Mouse (Mus musculus) embryonic stem cell, embryonic (primary cell): ENCODE measurements at regions not wholly inside any gene's neighbourhood (a gene's known extent, or its start where the extent isn't known, plus 50 kb on each side); places are given as distances from the start of the nearest gene placed in this dataset.

ENCODE experiments used
- CTCF ChIA-PET, 4 experiments: fragments of 300-600 bp in 2 of 4; fragments of 350-600 bp in 2 of 4; sonication (Branson Sonifier 250); formaldehyde crosslinking; loops; one replicate each; lab custom pipeline; 2022; ENCODE audit warnings: inconsistent platforms in 2 of 4; lab: Charles Lee
- POLR2A ChIA-PET, 4 experiments: fragments of 300-600 bp in 2 of 4; fragments of 350-600 bp in 2 of 4; sonication (Branson Sonifier 250); formaldehyde crosslinking; loops; one replicate each; lab custom pipeline; 2022; ENCODE audit warnings: antibody characterized with exemption in 4 of 4, inconsistent platforms in 1 of 4; lab: Charles Lee

DNA sequence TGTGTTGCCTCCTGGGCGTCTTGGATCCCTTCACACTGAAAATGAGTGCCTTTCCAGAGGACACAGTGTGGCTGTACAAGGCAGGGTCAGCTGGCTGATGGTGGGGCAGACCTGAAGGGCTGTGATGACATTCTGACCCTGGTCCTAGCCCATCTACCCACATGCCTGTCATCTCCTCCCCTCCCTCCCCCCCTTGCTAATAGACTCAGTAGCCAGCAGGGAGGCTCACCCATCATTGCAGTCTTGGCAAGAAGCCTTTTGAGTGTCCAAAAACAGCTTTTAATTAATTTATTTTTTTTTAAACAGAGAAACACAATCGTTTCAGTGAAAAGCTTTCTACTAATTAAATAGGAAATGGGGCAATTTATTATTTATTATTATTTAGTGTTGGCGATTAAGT lies 67.0 kb upstream of the Ssx2ip start:
- CTCF ChIA-PET, result interaction anchor here in 3 of 4 experiments (0.5 to 1.3 kb wide), 6 partner anchors 11 to 609 kb away, joined by 3 to 8 read pairs (median 4); no protein-coding TSS in a partner anchor
- POLR2A ChIA-PET, result interaction anchor here in 2 of 4 experiments (0.6 to 2.2 kb wide), 2 partner anchors 11 to 503 kb away, joined by 5 to 6 read pairs; no protein-coding TSS in a partner anchor

DNA sequence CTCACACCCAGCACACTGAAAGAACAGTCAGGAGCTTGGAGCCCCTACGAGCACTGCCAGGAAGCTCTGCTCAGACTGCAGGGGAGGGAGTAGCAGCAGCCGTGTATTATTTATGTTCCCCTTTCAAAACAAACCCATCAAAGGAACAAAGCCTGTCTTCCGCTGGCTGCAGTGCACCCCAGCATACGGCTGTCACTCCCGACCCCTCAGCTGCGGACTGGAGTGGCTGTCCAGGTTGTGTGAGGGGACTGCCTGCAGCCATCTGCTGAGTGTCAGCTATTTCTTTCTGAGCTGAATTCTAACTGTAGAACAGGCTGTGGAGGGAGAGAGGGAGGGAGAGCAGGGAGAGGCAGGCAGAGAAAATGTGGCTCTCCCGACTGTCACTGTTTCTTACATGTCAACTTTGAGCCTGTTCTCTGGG lies 66.6 kb upstream of the Ssx2ip start:
- ChIA-PET POLR2A (interaction anchor here in 2 of 4 experiments (0.6 to 2.2 kb wide), 2 partner anchors 11 to 502 kb away, joined by 5 to 6 read pairs; no protein-coding TSS in a partner anchor), CTCF (interaction anchor here in 3 of 4 experiments (0.5 to 1.0 kb wide), 5 partner anchors 10 to 373 kb away, joined by 3 to 8 read pairs (median 4); no protein-coding TSS in a partner anchor)

GRCm38 (mm10) chr3:146338445-146338844 lies 66.0 kb upstream of the Ssx2ip start:
- CTCF ChIA-PET, result interaction anchor here in 1 of 4 experiments (1.0 kb wide), 1 partner anchor 10 kb away, joined by 4 read pairs; no protein-coding TSS in a partner anchor
- POLR2A ChIA-PET, result no interaction called here

- POLR2A ChIA-PET, result interaction anchor here in 1 of 4 experiments (0.7 to 0.8 kb wide), 2 partner anchors 110 to 973 kb away, joined by 3 read pairs; no protein-coding TSS in a partner anchor
- CTCF ChIA-PET, result no interaction called here
Observed at GRCm38 (mm10) chr3:146340316-146341055, 64.0 kb upstream of the Ssx2ip start.

DNA sequence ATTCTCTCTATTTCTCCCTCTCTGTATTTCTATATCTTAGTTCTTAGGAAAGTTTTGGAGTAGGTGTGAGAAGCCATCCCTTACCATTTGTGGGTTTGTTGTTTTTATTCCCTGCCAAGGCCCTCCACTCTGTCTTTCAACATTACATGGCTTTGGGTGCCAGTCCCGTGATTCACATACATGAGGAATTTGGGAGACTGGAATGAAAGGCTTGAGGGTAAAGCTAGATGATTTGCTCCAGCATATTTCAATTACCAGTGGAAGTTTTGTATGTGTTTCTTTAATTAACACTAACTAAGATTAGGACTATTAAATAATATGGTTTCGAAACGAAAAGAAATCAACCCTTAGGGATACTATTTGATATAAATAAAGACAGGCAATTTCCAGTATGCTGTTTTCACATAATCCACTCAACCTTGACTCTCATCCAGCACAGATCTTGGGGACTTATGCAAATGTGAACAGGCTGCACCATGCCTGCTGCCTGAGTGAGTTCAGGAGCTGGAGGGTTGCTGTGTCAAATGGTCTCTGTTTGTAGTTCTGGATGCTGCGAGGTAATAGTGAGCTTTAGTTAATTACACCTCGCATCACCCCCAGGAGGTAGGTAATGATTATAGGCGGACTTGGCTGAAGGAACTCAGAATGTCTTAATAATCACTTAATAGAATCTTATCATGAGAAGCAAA lies 62.6 kb upstream of the Ssx2ip start:
- ChIA-PET POLR2A (interaction anchor here in 2 of 4 experiments (0.6 to 0.7 kb wide), 2 partner anchors 104 to 975 kb away, joined by 3 read pairs; no protein-coding TSS in a partner anchor), CTCF (interaction anchor here in 1 of 4 experiments (0.6 kb wide), 1 partner anchor 306 kb away, joined by 4 read pairs; no protein-coding TSS in a partner anchor)

- CTCF ChIA-PET, result interaction anchor here in 1 of 4 experiments (0.6 to 0.7 kb wide), 2 partner anchors 110 to 136 kb away, joined by 3 to 7 read pairs; no protein-coding TSS in a partner anchor
- POLR2A ChIA-PET, result no interaction called here
Observed at GRCm38 (mm10) chr3:146342727-146343126, 61.7 kb upstream of the Ssx2ip start.

DNA sequence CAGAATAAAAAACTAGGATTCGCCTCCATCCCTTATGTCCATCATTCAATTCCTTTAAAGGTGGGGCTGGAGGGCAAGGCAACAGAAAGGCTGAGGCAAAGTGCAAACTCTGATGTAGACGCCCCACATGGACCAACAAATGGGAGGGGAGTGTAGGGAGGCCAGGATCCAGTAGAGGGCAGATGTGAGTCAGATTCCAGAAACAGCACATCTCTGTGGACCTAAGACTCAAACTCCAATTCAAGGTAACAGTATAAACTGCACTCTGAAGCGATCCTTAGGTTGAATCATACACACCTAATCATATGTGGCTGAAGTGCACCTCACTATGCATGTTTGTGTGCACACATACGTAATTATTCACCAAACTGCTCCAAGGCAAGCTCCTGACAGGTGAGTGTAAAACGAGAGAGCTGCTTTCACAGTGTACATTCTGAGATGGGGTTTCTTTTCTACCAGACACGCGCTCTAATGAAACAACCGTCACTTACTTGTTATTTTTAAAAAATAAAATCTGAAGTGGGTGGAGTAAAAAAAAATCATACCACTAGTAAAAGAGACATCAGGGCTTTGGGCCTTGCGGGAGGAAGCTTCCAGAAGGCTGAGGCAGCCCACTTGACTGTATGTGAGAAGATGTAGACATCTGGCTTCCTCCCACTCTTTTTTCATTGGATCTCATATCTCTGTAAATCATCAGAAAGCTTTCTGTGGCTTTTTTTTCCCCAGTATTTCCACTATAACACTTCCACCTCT lies 60.6 kb upstream of the Ssx2ip start:
- ChIA-PET POLR2A (no interaction called here), CTCF (interaction anchor here (0.6 to 1.8 kb wide), 13 partner anchors 8 to 743 kb away, joined by 3 to 6 read pairs (median 4); no protein-coding TSS in a partner anchor)

- ChIA-PET POLR2A (interaction anchor here in 1 of 4 experiments (0.6 to 0.9 kb wide), 3 partner anchors 10 to 244 kb away, joined by 3 read pairs; no protein-coding TSS in a partner anchor), CTCF (interaction anchor here (0.6 to 1.8 kb wide), 14 partner anchors 7 to 743 kb away, joined by 3 to 7 read pairs (median 4); no protein-coding TSS in a partner anchor)
Observed at GRCm38 (mm10) chr3:146344402-146345025, 59.9 kb upstream of the Ssx2ip start.

DNA sequence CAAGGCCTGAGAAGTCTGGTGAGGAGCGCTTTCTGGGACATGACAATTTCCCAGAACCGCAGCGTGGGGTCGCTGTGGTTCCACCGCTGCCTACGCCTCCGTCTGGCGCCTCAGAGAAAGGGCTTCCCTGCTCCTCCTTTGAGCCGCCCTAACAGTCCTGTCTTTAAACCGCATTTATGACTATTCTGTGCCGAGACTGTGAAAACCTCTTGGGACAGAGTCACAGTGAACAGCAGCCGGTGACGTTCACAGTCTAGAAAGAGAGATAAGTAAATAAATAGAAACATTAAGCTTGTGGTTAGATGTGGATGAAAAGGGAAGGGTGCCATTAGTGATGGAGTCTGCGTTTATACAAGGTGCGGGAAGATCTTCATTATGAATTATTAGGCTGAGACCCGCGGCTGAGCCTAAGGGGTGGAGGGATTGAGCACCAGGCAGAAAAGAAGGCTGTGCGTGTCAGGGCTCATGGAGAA lies 59.1 kb upstream of the Ssx2ip start:
- ChIA-PET CTCF (interaction anchor here in 2 of 4 experiments (0.8 to 1.8 kb wide), 3 partner anchors 14 to 570 kb away, joined by 3 to 5 read pairs (median 4); no protein-coding TSS in a partner anchor), POLR2A (interaction anchor here in 1 of 4 experiments (0.9 kb wide), 1 partner anchor 11 kb away, joined by 3 read pairs; no protein-coding TSS in a partner anchor)

- ChIA-PET POLR2A (no interaction called here), CTCF (interaction anchor here in 2 of 4 experiments (0.8 to 1.2 kb wide), 2 partner anchors 569 kb away, joined by 3 to 4 read pairs; no protein-coding TSS in a partner anchor)
Observed at GRCm38 (mm10) chr3:146345946-146346345, 58.5 kb upstream of the Ssx2ip start.

GRCm38 (mm10) chr3:146347311-146347710 lies 57.1 kb upstream of the Ssx2ip start:
- POLR2A ChIA-PET, result interaction anchor here in 2 of 4 experiments (0.9 to 1.5 kb wide), 5 partner anchors 17 to 155 kb away, joined by 3 to 5 read pairs (median 3); no protein-coding TSS in a partner anchor
- CTCF ChIA-PET, result interaction anchor here in 3 of 4 experiments (1.1 to 1.9 kb wide), 5 partner anchors 19 to 599 kb away, joined by 3 to 7 read pairs (median 3); no protein-coding TSS in a partner anchor

DNA sequence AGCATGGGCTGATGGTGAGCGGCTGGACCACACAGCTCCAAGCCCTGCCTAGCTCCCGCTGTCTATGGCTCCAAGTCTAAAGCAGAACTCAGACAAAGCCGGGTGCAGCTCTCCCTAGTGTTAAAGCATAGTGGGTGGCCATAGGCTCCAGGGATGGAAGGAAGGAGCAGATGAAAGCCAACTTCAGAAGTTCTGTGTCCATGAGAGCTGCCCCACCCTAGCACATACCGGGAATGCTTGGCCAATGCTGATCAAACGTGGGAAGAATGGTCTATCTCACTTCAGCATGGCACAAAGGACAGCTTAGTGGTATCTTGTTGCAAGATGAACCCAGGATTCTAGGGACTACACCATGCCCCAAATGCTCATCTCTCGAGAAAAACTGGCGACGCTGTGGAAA lies 55.5 kb upstream of the Ssx2ip start:
- ChIA-PET CTCF (interaction anchor here in 2 of 4 experiments (1.1 to 1.9 kb wide), 3 partner anchors 566 to 597 kb away, joined by 4 to 7 read pairs (median 5); no protein-coding TSS in a partner anchor), POLR2A (interaction anchor here in 3 of 4 experiments (0.5 to 1.9 kb wide), 8 partner anchors 12 to 510 kb away, joined by 3 to 10 read pairs (median 3); partner anchors contain the start of gene Ssx2ip (in 1 of the 3))

GRCm38 (mm10) chr3:146349393-146349792 lies 55.0 kb upstream of the Ssx2ip start:
- ChIA-PET CTCF (interaction anchor here in 3 of 4 experiments (0.5 to 1.4 kb wide), 4 partner anchors 47 to 597 kb away, joined by 3 to 5 read pairs (median 4); no protein-coding TSS in a partner anchor), POLR2A (interaction anchor here in 3 of 4 experiments (1.1 to 1.9 kb wide), 7 partner anchors 12 to 172 kb away, joined by 3 to 10 read pairs (median 3); partner anchors contain the start of genes Rpf1 (in 1 of the 3) and Ssx2ip (in 1 of the 3))

GRCm38 (mm10) chr3:146350126-146350525 lies 54.3 kb upstream of the Ssx2ip start:
- POLR2A ChIA-PET, result interaction anchor here in 1 of 4 experiments (1.1 kb wide), 1 partner anchor 171 kb away, joined by 3 read pairs; the partner anchor contains the start of gene Rpf1

GRCm38 (mm10) chr3:146351468-146351867 lies 53.0 kb upstream of the Ssx2ip start:
- POLR2A ChIA-PET, result interaction anchor here in 1 of 4 experiments (1.6 kb wide), 1 partner anchor 29 kb away, joined by 3 read pairs; no protein-coding TSS in a partner anchor
- CTCF ChIA-PET, result interaction anchor here in 2 of 4 experiments (0.5 to 0.6 kb wide), 3 partner anchors 7 to 433 kb away, joined by 3 read pairs; no protein-coding TSS in a partner anchor

More at GRCm38 (mm10) chr3:146350126-146350525, 54.3 kb upstream of the Ssx2ip start:
- CTCF ChIA-PET, result interaction anchor here in 1 of 4 experiments (1.2 kb wide), 1 partner anchor 564 kb away, joined by 5 read pairs; no protein-coding TSS in a partner anchor

DNA sequence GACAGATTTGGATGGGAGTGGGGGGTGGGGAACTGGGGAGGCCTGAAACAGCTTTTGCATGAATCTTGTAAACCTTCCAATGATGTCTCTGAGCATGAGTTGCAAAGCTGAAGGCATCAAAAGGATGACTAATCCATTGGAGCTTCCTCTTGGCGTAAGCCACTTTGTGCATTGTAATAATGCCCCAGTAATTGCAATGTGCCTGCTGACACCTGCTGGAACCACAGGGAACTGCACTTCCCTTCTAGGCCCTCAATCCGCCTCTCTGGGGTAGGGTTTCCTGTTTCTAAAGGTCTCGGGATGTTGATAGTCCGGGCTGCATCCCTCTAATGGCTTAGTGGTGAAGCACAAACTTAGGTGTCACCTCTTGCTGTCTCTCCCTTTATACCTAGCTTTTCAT lies 52.3 kb upstream of the Ssx2ip start:
- ChIA-PET CTCF (interaction anchor here (0.5 to 0.8 kb wide), 5 partner anchors 8 to 588 kb away, joined by 3 read pairs; no protein-coding TSS in a partner anchor), POLR2A (interaction anchor here in 2 of 4 experiments (0.8 to 1.6 kb wide), 3 partner anchors 23 to 28 kb away, joined by 3 to 6 read pairs (median 3); no protein-coding TSS in a partner anchor)
